Comparison of ENCODE assay signal across 13 mouse cellular contexts in genomic region chr13:95595411-95595810, GRCm38 (mm10). TPM values are rescaled to one million over a fixed set of nuclear protein-coding genes. Genes with fewer than 3 reads are reported as not detected.
A peak's percentile ranks its signal among the peaks of the same experiment; 100 is the strongest.
DNase-seq lines count a peak whose midpoint lies in the region.
"Had no signal": no experiment of that assay in that cellular context is flagged by ENCODE, and none has a peak within 500 bp of the region (broad histone marks: within the 10 kb centered on the region; RNA-seq: fewer than 3 reads in every experiment).

No protein-coding gene starts in this region.

- intact Hi-C loops in heart, postnatal 14 days (cut with DNase I), result no loop called here

- peak; percentile 63 to 77 for DNase-seq in adrenal gland, adult (ENCODE audit: inconsistent age in 2 of 2, low spot score in 1 of 2)
- no peak for DNase-seq in adrenal gland, adult 18-20 months (ENCODE audit: low spot score in 2 of 2)
- peak; percentile 38 for DNase-seq in kidney, postnatal 14 days
- no peak for DNase-seq in kidney, adult 9 months
- DNase-seq in heart, postnatal 14 days, result peak; percentile 52 to 64
- peak; percentile 61 for DNase-seq in lung, postnatal 36 days
- DNase-seq in gastrocnemius, postnatal 4 days (ENCODE audit: low spot score in 2 of 2), result no peak
- DNase-seq in cerebellum, postnatal 4 days (ENCODE audit: low spot score in 2 of 2), result no peak
- DNase-seq: adrenal gland, postnatal 25 days; cerebellum, postnatal 14 days; gastrocnemius, postnatal 14 days; liver, postnatal 0 days; thymus, postnatal 36 days had no signal

RNA-seq across cellular contexts. Expression of gene F2r, which starts 22.9 kb away (rescaled TPM):
- total RNA-seq in adrenal gland, adult 18-20 months (2021), result 100 to 1,000 TPM in 1 of 2 experiments, 10 to 100 TPM in 1; 91.0 to 163 TPM
- 10 to 100 TPM; 27.9 to 30.4 TPM for total RNA-seq in heart, postnatal 14 days (2021)
- total RNA-seq in gastrocnemius, postnatal 4 days (2021), result 10 to 100 TPM; 30.2 to 33.2 TPM

Comparison
In these comparisons a context has a peak if more than half of its experiments do, and no peak if none do; other contexts are left out.
1. DNase-seq: peak in adrenal gland, adult (2 of 2), kidney, postnatal 14 days (single experiment), heart, postnatal 14 days (2 of 2) and lung, postnatal 36 days (single experiment); none in adrenal gland, adult 18-20 months (0 of 2), kidney, adult 9 months (single experiment), gastrocnemius, postnatal 4 days (0 of 2) and cerebellum, postnatal 4 days (0 of 2).